Mouse (Mus musculus): Measurements from ENCODE around the gene Wbp2nl. TPM values are rescaled to one million over a fixed set of nuclear protein-coding genes. Genes with fewer than 3 reads are reported as not detected.

Wbp2nl gene
- total and polyA plus RNA-seq, 2 experiments from 2014 or later, result 0.36 to 1.4 TPM

- WGBS, result 83% methylated on average over 27 of the region's 27 CpGs
- no peak for TF ChIP-seq CTCF (IDR thresholded peaks at IDR 0.05; ENCODE audit: low read depth)
- ATAC-seq (no peak), DNase-seq (ENCODE audit: low spot score) (no peak)
- Histone ChIP-seq H3K9me3 (ENCODE audit: low read length) (no peaks in the 10 kb centered on the region), H3K36me3 (ENCODE audit: insufficient read depth, low read length) (peaks cover 8% of the 10 kb centered on the region), H3K27ac (no peak overlapping the region), H3K9ac (replicated peaks; ENCODE audit: low read length) (no peak overlapping the region), H3K27me3 (ENCODE audit: insufficient read depth, low read length) (no peaks in the 10 kb centered on the region), H3K4me1 (ENCODE audit: insufficient read depth, low read length) (peaks cover 15% of the 10 kb centered on the region), H3K4me3 (ENCODE audit: low read length) (no peak overlapping the region), H3K4me2 (ENCODE audit: low read depth, low read length) (no peak overlapping the region)
Measured at GRCm38 (mm10) chr15:82343368-82344287, 44.9 kb downstream of the Wbp2nl start.

GRCm38 (mm10) chr15:82344971-82345370, 46.2 kb downstream of the Wbp2nl start:
- no peaks in the 10 kb centered on the region for H3K9me3 ChIP-seq (ENCODE audit: low read length)
- no peak for TF ChIP-seq CTCF (IDR thresholded peaks at IDR 0.05; ENCODE audit: low read depth)
- H3K4me2 ChIP-seq (ENCODE audit: low read depth, low read length), result no peak overlapping the region
- H3K36me3 ChIP-seq (ENCODE audit: insufficient read depth, low read length), result peaks cover 21% of the 10 kb centered on the region
- ATAC-seq (no peak), DNase-seq (ENCODE audit: low spot score) (no peak)
- H3K27ac ChIP-seq, result no peak overlapping the region
- 90% methylated on average over 6 of the region's 6 CpGs for WGBS
- H3K27me3 ChIP-seq (ENCODE audit: insufficient read depth, low read length), result no peaks in the 10 kb centered on the region
- H3K4me1 ChIP-seq (ENCODE audit: insufficient read depth, low read length), result peaks cover 15% of the 10 kb centered on the region
- H3K4me3 ChIP-seq (ENCODE audit: low read length), result no peak overlapping the region
- H3K9ac ChIP-seq (replicated peaks; ENCODE audit: low read length), result no peak overlapping the region

DNA sequence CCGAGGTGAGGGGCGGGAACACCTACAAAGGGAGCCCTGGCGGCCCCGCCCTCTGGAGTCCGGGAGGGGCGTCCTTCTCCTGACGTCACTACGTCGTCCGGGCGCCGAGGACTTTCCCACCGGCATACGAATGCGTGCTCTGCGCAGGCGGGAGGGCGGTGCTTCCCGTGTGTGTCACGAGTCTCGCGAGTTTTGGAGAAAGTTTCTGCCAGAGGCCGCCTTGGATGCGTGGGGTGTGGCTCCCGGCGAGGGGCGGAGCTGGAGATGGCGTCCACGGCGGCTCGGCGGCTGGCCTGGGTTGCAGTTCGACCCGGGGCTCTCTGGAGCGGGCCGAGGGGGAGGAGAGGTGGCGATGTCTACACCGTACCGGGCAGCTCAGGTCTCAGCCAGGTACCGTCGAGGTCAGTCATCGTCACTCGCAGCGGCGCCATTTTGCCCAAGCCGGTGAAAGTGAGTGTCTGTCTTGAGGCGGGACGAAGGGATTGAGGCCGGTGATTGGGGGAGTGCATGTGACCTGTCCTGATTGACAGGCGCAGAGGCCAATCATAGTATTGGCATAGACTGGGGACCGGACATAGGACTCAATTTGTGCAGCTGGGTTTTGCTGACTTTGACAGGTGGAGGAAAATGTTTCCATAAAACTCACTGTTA, 47.2 kb downstream of the Wbp2nl start:
- no peaks in the 10 kb centered on the region for H3K9me3 ChIP-seq (ENCODE audit: low read length)
- peak overlapping the region; percentile 67 for H3K4me3 ChIP-seq (ENCODE audit: low read length)
- peak overlapping the region; percentile 81 for H3K4me2 ChIP-seq (ENCODE audit: low read depth, low read length)
- peaks cover 14% of the 10 kb centered on the region for H3K4me1 ChIP-seq (ENCODE audit: insufficient read depth, low read length)
- peaks cover 28% of the 10 kb centered on the region for H3K36me3 ChIP-seq (ENCODE audit: insufficient read depth, low read length)
- no peak for TF ChIP-seq CTCF (IDR thresholded peaks at IDR 0.05; ENCODE audit: low read depth)
- peak; percentile 99 for DNase-seq (ENCODE audit: low spot score)
- peak overlapping the region; percentile 69 for H3K9ac ChIP-seq (replicated peaks; ENCODE audit: low read length)
- under 1% methylated on average over 51 of the region's 51 CpGs for WGBS
- H3K27ac ChIP-seq, result peak overlapping the region; percentile 88
- H3K27me3 ChIP-seq (ENCODE audit: insufficient read depth, low read length), result no peaks in the 10 kb centered on the region
- ATAC-seq, result peak; percentile 99

DNA sequence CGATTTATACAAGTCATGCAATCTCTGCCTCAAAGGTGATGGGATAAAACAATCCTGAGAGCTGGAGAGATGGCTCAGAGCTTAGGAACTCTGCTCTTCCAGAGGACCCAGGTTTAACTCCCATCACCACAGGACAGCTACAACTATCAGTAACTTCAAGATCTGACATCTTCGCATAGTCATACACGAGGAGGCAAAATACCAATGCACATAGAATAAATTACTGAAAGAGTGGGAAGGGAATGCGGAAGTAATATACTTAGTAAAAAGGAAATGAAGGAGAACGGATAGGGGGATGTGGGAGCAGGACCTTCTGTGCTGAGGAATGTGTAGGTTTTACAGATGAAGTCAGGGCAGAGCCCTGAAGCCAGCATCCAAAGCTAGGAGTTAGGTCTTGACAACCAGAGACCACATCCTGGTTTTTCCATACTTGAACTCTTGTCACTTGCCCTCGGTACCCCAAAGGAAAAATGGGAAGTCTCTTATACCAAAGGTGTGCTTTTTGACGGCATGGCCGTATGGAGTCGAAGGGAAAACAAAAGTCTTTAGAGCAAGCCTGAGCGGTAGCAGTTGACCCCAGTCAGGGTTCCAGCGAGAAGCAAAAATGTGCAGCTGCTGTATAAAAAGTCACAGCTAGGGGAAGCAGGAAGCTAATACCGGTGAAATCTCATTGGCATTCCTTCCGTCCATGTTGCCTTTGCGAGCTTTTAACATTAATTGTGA, 48.0 kb downstream of the Wbp2nl start:
- H3K4me3 ChIP-seq (ENCODE audit: low read length), result peak overlapping the region; percentile 67
- peaks cover 28% of the 10 kb centered on the region for H3K36me3 ChIP-seq (ENCODE audit: insufficient read depth, low read length)
- no peaks in the 10 kb centered on the region for H3K9me3 ChIP-seq (ENCODE audit: low read length)
- TF ChIP-seq CTCF (IDR thresholded peaks at IDR 0.05; ENCODE audit: low read depth), result peak; percentile 28; the same call in 1 of the 2 replicates
- no peak for DNase-seq (ENCODE audit: low spot score)
- 50% methylated on average over 14 of the region's 14 CpGs for WGBS
- peak overlapping the region; percentile 69 for H3K9ac ChIP-seq (replicated peaks; ENCODE audit: low read length)
- peak overlapping the region; percentile 81 for H3K4me2 ChIP-seq (ENCODE audit: low read depth, low read length)
- peak overlapping the region; percentile 88 for H3K27ac ChIP-seq
- no peaks in the 10 kb centered on the region for H3K27me3 ChIP-seq (ENCODE audit: insufficient read depth, low read length)
- H3K4me1 ChIP-seq (ENCODE audit: insufficient read depth, low read length), result peaks cover 10% of the 10 kb centered on the region; the same call in 1 of the 2 replicates
- ATAC-seq, result no peak

DNA sequence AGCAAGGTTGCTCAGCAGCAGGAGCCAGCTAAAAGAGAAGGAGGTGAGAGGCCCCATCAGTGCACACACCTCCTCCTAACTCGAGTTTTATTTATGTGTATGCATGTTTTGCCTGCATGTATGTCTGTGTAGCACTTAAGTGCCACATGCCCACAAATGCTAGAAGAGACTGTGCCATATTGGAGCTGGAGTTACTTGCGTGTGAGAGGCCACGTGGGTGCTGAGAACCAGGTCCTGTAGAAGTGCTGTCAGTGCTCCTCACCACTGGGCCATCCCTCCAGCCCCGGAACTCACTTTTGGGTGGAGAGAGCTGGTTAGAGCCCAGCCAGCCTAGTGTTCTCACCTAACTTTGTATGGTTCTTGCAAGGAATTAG, 48.5 kb downstream of the Wbp2nl start:
- H3K4me2 ChIP-seq (ENCODE audit: low read depth, low read length), result peak overlapping the region; percentile 81
- H3K9me3 ChIP-seq (ENCODE audit: low read length), result no peaks in the 10 kb centered on the region
- peak overlapping the region; percentile 51; the same call in 1 of the 2 replicates for H3K27ac ChIP-seq
- ATAC-seq (no peak), DNase-seq (ENCODE audit: low spot score) (no peak)
- no peaks in the 10 kb centered on the region for H3K27me3 ChIP-seq (ENCODE audit: insufficient read depth, low read length)
- TF ChIP-seq CTCF (IDR thresholded peaks at IDR 0.05; ENCODE audit: low read depth), result no peak
- H3K4me3 ChIP-seq (ENCODE audit: low read length), result peak overlapping the region; percentile 67
- H3K36me3 ChIP-seq (ENCODE audit: insufficient read depth, low read length), result peaks cover 28% of the 10 kb centered on the region
- H3K9ac ChIP-seq (replicated peaks; ENCODE audit: low read length), result no peak overlapping the region; the same call in 1 of the 2 replicates
- 85% methylated on average over 4 of the region's 4 CpGs for WGBS
- peaks cover 10% of the 10 kb centered on the region; the same call in 1 of the 2 replicates for H3K4me1 ChIP-seq (ENCODE audit: insufficient read depth, low read length)

GRCm38 (mm10) chr15:82347852-82348251, 49.1 kb downstream of the Wbp2nl start:
- no peaks in the 10 kb centered on the region for H3K9me3 ChIP-seq (ENCODE audit: low read length)
- no peak overlapping the region for H3K4me2 ChIP-seq (ENCODE audit: low read depth, low read length)
- no peaks in the 10 kb centered on the region for H3K27me3 ChIP-seq (ENCODE audit: insufficient read depth, low read length)
- no peak overlapping the region for H3K4me3 ChIP-seq (ENCODE audit: low read length)
- no peak for ATAC-seq
- no peak for DNase-seq (ENCODE audit: low spot score)
- peaks cover 14% of the 10 kb centered on the region for H3K4me1 ChIP-seq (ENCODE audit: insufficient read depth, low read length)
- 95% methylated on average over 12 of the region's 12 CpGs for WGBS
- no peak for TF ChIP-seq CTCF (IDR thresholded peaks at IDR 0.05; ENCODE audit: low read depth)
- 0 out of 2 replicates have a peak overlapping the region, but pooled peaks have one; percentile 51 for H3K27ac ChIP-seq
- H3K36me3 ChIP-seq (ENCODE audit: insufficient read depth, low read length), result peaks cover 28% of the 10 kb centered on the region
- no peak overlapping the region for H3K9ac ChIP-seq (replicated peaks; ENCODE audit: low read length)
